Mouse (Mus musculus) MN1 (cell line): ENCODE data around the gene Pdzd2.

Source experiments
- DNase-seq: peaks from one replicate; pipeline ENCODE4 v3.0.0-alpha.2; 2016; ENCODE audit warnings: low spot score

Gene Pdzd2

DNA sequence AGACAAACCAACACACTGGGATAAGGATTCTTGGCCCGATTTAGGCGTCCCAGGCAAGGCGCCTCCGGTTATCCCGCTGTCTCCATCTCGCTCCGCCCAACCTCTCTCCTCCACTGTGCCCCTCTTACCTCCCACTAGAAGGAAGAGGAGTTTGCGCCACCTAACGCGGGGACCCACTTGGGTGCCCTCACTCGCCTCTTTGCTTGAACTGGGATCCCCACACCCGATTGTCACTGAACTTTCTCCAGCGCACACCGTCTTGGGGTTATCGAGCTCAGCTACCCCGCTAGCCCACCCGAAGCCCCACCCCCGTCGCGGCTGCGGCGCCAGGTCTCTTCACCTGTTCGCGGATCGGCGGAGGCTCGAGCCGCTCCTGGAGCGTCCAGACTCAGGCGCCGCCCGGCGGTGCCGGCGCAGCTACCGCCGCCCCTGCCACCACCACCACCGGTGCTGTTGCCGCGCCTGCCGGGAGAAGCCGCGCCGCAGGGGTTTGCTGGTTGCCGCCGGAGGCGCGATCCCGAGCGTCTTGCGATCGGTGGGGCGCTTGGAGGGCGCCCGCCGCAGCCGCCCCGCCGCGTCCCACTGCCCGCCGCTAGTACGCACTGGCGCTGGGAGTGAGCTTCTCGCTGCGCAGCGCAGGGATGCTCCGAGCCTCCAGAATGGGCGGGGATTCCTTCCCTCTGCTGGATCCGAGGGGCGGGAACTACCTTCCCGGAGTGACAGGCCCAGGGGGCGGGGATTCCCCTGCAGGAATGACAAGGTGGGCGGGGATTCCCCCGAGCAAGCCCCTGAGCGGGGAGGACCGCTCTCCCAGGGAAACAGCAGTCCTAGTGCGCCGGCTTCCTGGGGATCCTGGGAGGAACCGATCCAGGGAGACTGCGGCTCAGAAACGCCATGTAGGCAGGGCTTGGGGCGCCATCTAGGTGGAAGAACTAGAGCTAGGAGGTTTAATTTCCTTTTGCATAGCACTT is at the start of gene Pdzd2:
Gene Pdzd2 (minus strand): TSS at position 648 of the 971 bp plus-strand sequence.
- peak; percentile 93 for DNase-seq

DNA sequence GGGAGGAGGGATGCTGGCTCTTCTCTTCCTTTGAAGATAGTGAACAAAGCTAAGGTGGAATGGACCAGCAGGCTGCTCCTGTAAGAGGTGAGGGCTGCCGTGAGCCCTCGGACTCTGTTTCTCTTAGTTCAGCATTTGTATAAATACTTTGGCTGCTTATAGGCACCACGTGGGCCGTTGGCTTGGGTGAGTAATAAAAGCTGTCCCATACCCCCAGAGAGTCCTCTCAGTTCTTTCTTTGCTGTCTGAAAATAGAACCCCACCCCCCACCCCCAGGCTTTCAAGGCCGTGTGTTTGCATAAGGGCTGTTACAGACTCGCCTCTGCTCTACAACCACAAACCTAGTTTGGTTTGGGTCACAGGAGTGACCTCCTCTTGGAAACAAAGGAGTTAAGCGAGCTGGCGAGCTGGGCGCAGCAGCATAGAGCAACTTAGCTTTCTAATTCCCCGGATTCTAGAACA is 49.7 kb upstream of the Pdzd2 start:
- no peak for DNase-seq

DNA sequence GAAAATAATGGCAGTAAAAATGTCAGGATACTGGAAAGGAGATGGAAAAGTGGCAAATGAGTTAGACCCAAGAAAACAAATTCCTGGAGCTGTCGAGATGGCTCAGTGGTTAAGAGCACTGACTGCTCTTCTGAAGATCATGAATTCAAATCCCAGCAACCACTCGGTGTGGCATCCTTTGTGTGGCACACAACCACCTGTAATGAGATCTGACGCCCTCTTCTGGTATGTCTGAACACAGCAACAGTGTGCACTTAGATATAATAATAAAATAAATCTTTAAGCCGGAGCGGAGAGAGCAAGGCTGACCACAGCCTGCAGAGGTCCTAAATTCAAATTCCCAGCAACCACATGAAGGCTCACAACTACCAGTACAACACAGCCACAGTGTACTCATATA is 48.8 kb upstream of the Pdzd2 start:
- DNase-seq = no peak

DNA sequence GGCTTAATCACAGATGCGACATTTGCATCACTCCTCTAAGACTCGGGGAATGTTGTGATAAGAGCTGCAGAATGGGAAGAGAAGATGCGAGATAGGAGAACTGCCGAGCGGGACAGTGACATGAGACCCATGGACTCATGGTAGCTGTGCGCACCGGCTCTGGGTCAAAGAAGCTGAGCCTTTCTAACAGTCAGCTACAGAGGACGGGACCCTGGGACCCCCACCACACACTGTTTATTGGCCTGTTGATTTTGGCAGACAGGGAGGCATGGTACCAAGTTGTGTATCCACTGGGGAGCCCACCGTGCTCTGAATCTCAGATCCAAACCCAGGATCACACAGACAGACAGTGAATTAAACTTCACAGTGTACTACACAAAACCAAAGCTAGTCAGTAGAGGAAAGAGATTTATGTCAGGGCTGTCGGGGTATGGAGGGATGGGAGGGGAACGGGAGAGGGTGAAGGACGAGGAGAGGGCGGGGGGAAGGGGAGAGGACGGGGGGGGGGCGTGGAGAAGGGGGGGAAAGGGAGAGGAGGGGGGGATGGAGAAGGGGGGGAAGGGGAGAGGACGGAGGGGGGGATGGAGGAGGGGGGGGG is 42.1 kb upstream of the Pdzd2 start:
- no peak for DNase-seq

DNA sequence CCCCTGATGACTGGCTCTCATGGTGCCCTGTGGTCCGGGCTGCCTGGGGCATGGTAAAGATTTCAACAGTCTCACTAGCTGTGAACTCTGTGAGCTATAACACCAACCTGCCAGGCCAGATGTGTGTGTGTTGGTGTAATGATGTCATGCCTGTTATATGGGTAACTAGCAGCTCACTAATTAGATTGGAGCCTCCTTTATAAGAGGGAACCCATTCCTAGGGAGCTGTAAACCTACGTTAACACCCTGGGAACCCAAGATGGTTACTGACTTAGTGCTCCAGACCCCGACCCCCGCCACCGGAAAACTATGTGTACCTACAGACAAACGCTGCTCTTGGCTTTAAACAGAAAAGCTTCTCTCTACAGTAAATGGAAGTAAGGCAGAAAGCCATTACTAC is 41.6 kb upstream of the Pdzd2 start:
- no peak for DNase-seq

DNA sequence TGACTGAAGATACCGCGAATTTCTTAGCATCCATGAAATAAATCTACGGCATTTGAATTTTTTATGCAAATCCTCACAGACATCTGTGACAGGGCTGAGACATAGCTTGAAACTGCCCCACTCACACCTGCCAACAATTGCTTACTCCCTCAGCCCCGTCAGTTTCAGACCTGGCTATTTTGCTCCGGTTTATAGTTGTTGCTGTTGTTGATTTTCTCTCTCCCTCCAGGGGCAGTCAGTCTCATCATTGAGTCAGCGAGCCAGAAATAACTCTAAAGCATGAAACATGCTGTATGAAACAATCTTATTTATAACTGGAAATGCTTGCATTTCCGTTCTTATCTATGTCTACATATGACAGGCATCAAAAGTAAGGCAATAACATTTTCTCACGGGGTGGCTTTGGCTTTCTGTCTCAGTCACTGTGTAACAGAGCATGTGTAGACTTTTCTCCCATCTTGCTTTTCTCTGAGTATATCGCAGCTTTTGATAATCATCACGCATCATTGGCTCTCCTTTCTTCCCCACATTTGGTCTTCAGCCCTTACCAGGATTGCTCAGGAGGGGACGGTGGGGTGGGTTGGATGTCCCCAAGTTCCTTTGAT is 34.5 kb upstream of the Pdzd2 start:
- DNase-seq = no peak

DNA sequence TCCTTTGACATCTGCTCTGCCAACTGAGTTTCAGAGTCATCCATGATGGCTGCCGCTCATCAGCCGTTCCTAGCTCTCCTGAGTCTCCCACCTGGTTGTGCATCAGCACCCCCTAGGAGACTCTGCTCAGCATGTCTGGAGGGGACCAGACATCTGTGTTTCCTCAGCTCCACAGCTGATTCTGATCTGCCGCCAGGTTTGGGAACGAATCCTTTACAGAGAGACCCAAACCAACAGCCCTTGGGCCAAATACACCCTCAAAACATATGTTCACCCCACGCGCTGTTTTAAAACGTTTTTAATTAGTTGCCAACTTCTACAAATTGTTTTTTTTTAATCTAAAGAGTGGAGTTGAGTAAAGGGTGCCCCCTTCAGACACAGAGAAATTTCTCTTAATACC is 31.2 kb upstream of the Pdzd2 start:
- no peak for DNase-seq

DNA sequence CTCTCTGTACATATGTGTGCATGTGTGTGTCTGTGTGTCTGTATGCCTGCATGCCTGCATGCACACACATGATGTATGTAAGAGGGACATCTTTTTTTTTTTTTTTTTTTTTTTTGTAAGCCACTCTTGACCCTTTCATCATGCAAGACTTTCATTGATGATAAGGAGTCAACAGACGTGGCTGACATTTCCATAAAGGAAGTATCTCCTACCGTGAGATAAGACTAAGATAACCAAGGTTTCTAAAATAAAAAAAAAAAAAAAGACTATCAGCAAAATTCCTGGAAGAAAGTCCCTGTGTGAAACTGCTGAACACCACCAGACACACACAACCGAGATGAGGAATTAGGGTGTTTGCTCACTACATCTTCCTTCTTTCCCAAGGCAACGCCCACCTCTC is 27.1 kb upstream of the Pdzd2 start:
- no peak for DNase-seq

DNA sequence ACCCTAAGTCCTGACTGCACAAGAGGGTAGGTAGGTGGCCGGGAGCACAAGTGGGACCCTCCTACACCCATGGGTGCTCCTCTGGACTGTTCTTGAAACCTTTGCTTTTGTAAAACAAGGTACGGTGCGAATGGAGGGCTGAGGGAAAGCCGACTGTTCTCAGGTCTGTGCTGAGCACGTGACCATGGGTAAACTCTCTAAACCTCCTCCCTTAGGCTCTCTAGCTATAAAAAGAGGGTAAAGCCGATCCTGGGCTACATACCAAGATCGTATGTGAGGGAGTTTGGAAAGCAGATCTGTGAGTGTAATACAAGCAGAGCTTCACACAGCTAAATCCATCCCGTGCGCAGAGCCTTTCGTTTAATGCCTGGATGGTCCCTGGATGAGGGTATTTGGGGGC is 23.4 kb upstream of the Pdzd2 start:
- DNase-seq = no peak

DNA sequence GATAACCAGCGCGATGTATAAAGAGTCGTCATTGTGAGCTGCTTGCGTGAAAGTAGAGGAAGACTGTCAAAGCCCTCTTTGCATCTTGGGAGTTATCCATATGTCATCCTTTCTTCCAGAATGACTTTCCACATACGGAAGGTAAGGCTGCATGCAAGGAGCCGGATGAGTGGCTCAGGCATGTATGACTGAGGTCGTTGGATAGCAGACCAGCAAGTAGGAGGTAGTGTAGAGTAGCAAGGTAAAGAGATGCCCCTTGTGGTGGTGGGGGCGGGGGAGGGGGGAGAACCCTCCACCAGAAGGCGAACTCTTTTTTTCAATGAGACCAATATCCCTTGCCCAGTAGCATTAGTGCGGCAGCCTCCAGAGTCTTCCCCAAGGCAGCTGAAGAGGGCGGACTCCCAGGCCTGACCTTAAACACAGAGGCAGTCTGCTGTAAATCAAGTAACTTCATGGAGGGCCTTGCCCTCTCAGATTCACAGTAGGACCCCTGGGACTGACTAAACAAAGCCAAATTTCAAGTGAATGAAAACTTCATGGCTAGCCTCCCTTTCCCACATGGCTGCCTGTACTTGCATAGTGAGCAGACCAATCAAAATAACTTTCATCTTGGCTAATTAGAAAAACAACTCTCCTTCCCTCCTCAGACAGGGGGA is 22.7 kb upstream of the Pdzd2 start:
- no peak for DNase-seq

DNA sequence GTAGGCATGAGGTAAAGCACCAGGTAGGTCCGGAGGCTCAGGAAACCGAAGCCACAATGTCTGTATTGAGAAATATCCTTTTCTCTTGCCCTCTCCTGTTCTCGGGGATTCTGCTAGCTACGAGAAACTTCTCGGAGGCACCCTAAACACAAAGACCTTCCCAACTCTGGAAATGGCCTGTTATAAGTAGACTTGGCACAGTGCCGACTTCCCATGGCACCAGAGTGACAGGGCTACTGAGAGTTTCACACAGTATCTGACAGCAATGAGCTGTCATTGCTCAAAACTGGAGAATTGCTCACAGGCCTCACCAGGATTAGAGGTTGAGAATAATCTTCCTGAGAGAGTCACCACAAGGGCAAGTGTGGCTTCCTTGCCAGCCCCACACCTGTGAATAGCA is 21.0 kb upstream of the Pdzd2 start:
- DNase-seq = no peak

DNA sequence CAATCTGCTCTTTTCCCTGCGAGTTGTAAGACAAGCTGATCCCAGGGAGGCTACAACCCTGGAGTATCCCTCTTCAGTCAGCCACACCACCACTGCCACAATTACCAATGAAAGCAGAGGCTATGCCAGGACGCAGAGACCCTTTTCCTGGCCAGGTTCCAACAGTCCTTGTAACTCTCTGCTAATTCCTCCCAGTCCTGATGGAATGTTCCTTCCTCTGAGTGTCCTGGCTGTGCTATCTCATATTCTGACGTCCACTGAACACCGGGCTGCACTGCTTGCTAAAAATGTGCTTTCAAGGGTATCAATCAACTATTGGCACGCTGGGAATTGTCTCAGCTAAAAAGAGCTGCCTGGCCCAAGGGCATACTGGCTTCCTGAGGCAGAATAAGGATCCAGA is 18.7 kb upstream of the Pdzd2 start:
- peak; percentile 22 for DNase-seq

DNA sequence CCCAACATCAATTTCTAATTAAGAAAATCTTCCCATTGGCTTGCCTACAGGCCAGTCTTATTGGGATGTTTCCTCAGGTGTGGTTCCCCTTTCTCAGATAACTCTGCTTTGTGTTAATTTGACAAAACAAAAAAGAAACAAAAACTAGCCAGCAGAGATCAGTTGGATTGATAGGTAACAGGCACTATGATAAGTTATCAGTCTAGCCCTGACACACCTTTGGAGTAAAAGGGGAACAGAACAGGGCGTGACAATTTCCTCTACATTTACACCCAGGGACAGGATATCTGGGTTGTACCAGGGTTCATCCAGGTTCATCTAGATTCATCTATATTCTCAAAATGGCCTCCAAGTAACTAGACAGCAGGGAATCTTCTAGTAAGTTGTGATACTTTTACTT is 18.0 kb upstream of the Pdzd2 start:
- DNase-seq = no peak

DNA sequence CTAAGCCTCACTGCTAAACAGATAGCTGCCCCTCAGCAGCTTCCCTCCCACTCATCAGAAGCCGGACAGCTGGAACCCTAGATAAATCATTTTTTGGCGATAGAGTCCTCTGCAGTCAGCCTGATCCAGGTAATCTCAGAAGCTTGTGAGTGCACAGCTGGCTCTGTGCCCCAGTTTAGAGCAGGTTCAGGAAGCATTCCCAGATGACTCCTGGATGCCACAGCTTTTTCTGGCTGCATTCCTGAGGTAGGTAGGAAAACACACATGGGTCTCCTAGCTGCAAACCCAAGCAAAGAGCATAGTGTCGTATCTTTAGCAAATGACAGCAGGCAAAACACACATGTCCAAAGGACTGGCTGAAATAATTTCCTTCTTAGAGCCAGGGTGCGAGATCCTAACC is 13.5 kb upstream of the Pdzd2 start:
- DNase-seq = no peak

DNA sequence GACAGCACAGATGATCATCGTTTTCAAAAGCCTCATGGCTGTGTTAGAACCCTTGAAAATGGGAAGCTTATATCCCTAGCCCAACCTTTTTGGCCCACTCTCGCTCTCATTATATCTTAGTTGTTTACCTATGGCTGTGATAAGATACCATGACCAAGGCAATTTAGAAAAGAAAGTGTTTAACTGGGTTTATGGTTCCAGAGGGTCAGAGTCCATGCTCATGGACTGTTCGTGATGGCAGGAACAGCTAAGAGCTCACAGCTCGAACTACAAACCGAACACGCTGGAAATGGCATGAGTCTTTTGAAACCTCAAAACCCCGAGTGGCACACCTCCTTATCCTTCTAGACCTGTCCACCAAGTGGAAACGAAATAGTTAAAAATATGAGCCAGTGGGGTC is 11.2 kb upstream of the Pdzd2 start:
- no peak for DNase-seq

DNA sequence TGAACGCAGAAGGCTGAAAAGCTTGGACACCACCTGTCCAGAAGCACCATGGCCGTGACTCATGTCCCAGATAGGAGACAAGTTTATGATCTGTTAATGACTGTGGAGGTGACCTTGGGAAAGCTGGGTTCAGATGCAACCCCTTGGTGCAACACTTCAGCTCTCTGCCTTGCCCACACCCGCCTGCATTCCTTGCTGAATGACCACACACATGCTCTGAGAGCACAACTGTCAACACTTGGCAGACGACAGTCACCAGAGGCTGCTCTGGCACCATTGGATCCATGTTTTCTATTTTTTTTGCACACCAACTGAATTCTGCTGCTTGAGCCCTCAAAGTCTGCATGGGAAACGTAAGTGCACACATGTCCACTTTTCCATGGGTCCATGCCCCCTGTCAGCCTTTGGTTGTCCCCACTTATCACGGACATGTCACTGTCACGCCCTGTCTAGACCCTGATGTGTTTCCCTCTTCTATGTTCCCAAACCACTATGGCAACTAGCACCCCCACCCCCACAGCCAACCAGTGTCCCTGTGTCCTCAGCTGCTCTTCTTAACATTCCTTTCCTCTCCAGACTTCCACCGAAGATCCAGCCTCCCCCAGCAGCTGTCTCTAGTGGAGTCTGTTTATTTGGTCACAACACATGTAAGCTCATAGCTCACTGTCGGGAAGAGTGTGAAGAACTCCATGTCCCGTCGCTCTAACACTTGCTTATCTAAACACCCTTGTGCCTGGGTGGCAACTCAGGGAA is 10.0 kb upstream of the Pdzd2 start:
- DNase-seq = no peak

DNA sequence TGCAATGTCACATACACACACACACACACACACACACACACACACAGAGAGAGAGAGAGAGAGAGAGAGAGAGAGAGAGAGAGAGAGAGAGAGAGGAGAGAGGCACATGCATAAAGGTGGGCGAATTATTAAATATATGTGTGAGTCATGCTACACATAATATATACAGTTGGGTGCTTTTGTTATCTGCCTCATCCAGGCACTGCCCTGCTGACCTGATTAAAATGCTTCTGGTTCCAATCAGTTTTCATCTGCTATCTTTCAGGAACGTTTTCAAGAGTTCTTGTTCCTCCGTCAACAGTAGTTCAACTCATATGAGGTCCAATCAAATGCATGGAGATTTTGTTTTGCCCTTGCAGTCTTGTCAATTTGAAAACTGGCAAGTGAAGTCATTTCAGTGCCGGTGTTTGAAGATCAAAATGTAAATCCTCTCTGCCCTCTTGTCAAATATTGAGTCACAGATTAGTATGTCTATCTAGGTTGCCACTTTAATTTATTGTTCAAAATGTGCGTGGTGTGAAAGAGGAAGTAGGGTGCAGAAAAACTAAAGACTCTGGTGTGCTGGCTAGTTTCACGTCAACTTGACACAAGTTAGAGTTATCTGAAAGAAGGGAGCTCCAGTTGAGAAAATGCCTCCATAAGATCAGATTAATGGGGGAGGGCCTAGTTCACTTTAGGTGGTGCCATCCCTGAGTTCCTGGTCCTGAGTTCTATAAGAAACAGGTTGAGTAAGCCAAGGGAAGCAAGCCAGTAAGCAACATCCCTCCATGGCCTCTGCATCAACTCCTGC is 2.6 kb upstream of the Pdzd2 start:
- no peak for DNase-seq

DNA sequence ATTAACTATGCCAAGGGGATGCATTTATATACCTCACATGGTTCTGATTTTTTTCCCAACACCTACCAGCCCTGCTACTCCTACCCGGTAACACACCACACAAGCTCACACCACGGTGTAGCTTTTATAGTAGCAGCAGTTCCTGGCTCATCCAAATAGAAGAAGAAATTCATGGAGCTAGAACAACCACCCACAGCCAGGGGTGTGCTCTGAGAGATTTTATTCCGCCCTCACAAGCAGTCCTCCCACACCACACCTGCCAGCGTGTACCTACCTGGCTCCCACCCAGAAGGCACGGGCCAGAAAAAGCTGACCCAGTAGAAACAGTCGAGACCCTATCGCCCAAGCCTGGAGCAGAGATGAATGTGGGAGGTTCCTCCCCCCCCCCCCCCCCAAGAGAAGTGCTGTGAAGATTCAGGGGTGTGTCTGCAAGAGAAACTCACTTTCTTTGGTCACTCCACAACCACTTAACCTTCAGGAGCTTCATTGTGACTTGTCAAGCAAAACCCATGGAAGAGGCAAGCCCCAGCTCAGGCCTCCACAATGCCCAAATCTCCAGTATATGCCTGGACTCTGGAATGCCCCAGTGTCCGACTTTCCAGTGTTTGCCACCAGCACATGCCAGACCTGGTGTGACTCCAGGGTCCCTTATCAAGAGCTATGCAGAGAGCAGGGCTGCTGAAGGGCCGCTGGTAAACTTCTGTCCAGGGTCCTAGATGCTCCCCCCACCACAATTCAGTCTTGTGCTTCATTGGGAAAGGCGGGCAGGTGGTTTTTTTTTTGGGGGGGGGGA is 1.2 kb downstream of the Pdzd2 start:
- no peak for DNase-seq

DNA sequence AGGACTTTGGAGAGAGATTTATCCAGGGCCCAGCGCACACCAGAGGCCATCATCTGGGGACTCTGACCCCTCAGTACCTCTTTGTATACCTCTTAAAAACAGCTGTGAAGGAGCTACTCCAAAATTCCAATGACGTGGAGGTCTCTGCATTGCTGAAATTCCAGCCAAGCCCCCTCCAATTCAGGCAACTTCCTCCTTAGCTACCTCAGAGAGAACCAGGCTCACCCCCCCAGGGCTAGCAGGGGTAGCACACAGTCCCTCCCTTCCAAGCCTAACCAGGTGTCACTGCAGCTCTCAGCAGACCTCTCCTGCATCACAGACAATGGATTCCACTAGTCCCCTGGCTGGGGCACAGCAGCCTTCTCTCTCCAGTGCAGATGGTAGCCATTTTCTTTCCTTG is 4.5 kb downstream of the Pdzd2 start:
- DNase-seq = no peak

DNA sequence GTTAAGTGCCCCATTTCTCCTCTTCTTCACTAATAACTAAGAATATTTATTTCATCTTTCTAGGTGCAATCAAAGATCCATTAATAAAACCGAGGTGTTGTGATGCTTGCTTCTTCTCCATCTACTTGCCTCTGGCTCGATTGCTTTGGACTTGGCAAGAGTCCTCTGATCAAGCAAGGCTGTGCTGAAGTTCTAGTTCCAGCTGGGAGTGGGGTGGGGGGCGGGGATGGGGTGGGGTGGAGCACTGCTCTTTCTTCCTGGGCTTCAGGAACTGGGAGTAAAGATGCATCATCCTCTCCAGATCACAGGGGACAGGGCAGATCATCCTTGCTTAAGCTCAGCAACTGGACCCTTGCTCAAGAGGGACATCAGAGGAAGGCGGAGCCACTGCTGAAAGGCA is 5.5 kb downstream of the Pdzd2 start:
- no peak for DNase-seq
